Mouse (Mus musculus) C2C12 (cell line): Measurements from ENCODE around the gene Bicra.

Experiments used
- CEBPB ChIP-seq: IDR thresholded peaks from one replicate; pipeline ENCODE4 v1.6.1; 2011; ENCODE audit warnings: low read depth, mild to moderate bottlenecking, control low read depth, moderate library complexity
- CTCF ChIP-seq: IDR thresholded peaks from one replicate; pipeline ENCODE4 v1.5.1; 2011; ENCODE audit not compliant: control insufficient read depth, insufficient read depth, insufficient read length
- MAX ChIP-seq: IDR thresholded peaks from one replicate; pipeline ENCODE4 v1.6.1; 2011; ENCODE audit warnings: mild to moderate bottlenecking, control low read depth
- MYOD1 ChIP-seq: IDR thresholded peaks from one replicate; pipeline ENCODE4 v1.6.1; 2011; ENCODE audit warnings: low read depth; ENCODE audit not compliant: control insufficient read depth, insufficient read length
- USF1 ChIP-seq: IDR thresholded peaks from one replicate; pipeline ENCODE4 v1.6.1; 2011; ENCODE audit warnings: low read depth, mild to moderate bottlenecking, control low read depth, moderate library complexity

DNA sequence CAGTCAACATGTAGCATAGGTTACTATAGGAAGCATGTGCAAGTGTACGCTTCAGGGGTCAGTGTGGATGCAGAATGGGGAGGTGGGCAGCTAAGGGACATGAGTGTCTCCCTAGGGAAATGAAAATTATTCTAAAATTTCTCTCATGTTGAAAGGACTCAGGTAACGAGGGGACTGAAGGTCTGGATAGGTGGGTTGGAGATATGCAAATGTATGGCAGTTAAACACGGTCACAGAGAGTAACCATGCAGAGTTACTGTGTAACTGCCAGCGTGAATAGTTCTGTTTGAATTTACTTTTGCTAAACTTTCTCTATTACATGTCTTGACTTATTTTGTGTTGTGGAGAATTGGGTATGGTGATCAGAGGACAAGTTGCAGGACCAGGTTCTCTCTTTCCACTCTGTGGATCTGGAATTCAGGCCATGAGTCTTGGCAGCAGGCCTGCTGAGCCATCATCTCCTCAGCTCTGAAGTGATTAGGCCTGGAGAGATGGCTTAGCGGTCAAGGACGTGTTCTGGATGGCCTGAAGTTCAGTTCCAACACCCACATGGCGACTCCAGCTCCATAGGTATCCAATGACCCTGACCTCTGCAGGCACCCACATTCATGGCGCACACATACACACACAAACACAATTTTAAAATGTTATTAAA, 33.1 kb downstream of the Bicra start:
- TF ChIP-seq CTCF (no peak), CEBPB (no peak), USF1 (no peak), MAX (no peak), MYOD1 (no peak)
